Mouse (Mus musculus): ENCODE results near the gene Memo1. TPM values are rescaled to one million over a fixed set of nuclear protein-coding genes. Genes with fewer than 3 reads are reported as not detected.

Memo1 gene
- total RNA-seq, 1 experiment = 66.7 TPM

DNA sequence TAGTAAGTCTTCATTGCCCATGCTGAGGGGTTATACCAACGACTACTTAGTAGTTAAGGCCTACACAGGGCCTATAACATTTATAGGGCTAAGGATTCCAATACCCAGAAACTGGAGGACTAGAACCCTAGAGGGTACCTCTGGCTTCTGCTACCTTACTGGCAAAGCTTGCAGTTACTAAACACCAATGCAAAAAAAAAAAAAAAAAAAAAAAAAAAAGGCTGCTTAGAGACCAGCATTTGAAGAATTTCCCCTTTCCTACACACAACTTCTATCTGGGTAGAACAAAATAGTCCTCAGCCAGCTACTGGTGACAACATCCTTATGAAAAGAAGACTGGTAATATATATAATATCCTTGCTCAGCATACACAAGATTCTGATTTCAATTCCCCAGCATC lies 29.7 kb downstream of the Memo1 start:
- Histone ChIP-seq H3K27ac (ENCODE audit: insufficient read depth, low read depth, low read length, poor library complexity, severe bottlenecking) (no peak overlapping the region), H3K4me3 (ENCODE audit: insufficient read depth in 1 of 2, low read depth in 1 of 2, low read length in 2 of 2, poor library complexity in 1 of 2, severe bottlenecking in 1 of 2) (no peak overlapping the region), H3K4me1 (ENCODE audit: control insufficient read depth in 2 of 2, insufficient read depth in 2 of 2, low read length in 2 of 2, poor library complexity in 1 of 2) (peaks cover 3 to 11% of the 10 kb centered on the region in 2 experiments; a peak in 1 of 4 replicates), H3K9me3 (ENCODE audit: control insufficient read depth, insufficient read depth, low read depth, low read length) (no peaks in the 10 kb centered on the region), H3K9ac (ENCODE audit: insufficient read depth, low read depth, low read length, poor library complexity, severe bottlenecking) (no peak overlapping the region), H3K36me3 (ENCODE audit: control insufficient read depth, insufficient read depth, low read length, poor library complexity, severe bottlenecking) (no peaks in the 10 kb centered on the region)
- TF ChIP-seq CHD2 (IDR thresholded peaks at IDR 0.05; ENCODE audit: low read depth, low read length) = no peak
- TF ChIP-seq MAFK (IDR thresholded peaks at IDR 0.05; ENCODE audit: insufficient read depth, low read depth, low read length) = no peak
- TF ChIP-seq ZC3H11A (IDR thresholded peaks at IDR 0.05; ENCODE audit: borderline replicate concordance, low read depth, low read length) = no peak
- TF ChIP-seq ZNF384 (IDR thresholded peaks at IDR 0.05; ENCODE audit: low read depth, low read length) = no peak
- no peak for TF ChIP-seq HCFC1 (IDR thresholded peaks at IDR 0.05; ENCODE audit: borderline replicate concordance, insufficient read depth, low read length)
- in situ Hi-C loops (cut with MboI; ENCODE audit: low sequenced_read_pairs in 2 of 2, unreplicated experiment in 2 of 2) = no loop called here
- DNase-seq (ENCODE audit: low read depth, low spot score) = no peak

DNA sequence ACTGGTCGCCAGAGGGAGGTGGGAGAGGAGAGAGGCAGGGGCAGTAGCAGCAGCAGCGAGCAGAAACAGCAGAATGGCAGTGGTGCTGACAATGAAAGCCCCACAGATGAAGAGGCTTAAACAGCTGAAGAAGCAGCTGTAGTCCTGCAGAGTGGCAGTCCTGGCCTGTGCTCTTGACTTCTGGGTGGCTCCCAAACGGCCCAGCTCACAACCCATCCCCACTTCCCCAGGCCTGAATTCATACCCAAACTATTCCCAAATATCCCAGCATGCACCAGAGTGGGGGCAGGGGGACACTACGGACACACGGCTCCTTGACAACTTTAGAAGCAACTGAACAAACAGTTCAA lies 30.2 kb downstream of the Memo1 start:
- H3K4me1 ChIP-seq (ENCODE audit: control insufficient read depth in 2 of 2, insufficient read depth in 2 of 2, low read length in 2 of 2, poor library complexity in 1 of 2) = peaks cover 3 to 11% of the 10 kb centered on the region in 2 experiments; a peak in 1 of 4 replicates
- no peaks in the 10 kb centered on the region for H3K9me3 ChIP-seq (ENCODE audit: control insufficient read depth, insufficient read depth, low read depth, low read length)
- H3K9ac ChIP-seq (ENCODE audit: insufficient read depth, low read depth, low read length, poor library complexity, severe bottlenecking) = no peak overlapping the region
- TF ChIP-seq MAFK (IDR thresholded peaks at IDR 0.05; ENCODE audit: insufficient read depth, low read depth, low read length) = no peak
- TF ChIP-seq ZC3H11A (IDR thresholded peaks at IDR 0.05; ENCODE audit: borderline replicate concordance, low read depth, low read length) = no peak
- TF ChIP-seq HCFC1 (IDR thresholded peaks at IDR 0.05; ENCODE audit: borderline replicate concordance, insufficient read depth, low read length) = no peak
- no peak for TF ChIP-seq CHD2 (IDR thresholded peaks at IDR 0.05; ENCODE audit: low read depth, low read length)
- no peak for TF ChIP-seq ZNF384 (IDR thresholded peaks at IDR 0.05; ENCODE audit: low read depth, low read length)
- DNase-seq (ENCODE audit: low read depth, low spot score) = no peak
- no peak overlapping the region for H3K4me3 ChIP-seq (ENCODE audit: insufficient read depth in 1 of 2, low read depth in 1 of 2, low read length in 2 of 2, poor library complexity in 1 of 2, severe bottlenecking in 1 of 2)
- in situ Hi-C loops (cut with MboI; ENCODE audit: low sequenced_read_pairs in 2 of 2, unreplicated experiment in 2 of 2) = no loop called here
- H3K36me3 ChIP-seq (ENCODE audit: control insufficient read depth, insufficient read depth, low read length, poor library complexity, severe bottlenecking) = no peaks in the 10 kb centered on the region
- H3K27ac ChIP-seq (ENCODE audit: insufficient read depth, low read depth, low read length, poor library complexity, severe bottlenecking) = no peak overlapping the region

DNA sequence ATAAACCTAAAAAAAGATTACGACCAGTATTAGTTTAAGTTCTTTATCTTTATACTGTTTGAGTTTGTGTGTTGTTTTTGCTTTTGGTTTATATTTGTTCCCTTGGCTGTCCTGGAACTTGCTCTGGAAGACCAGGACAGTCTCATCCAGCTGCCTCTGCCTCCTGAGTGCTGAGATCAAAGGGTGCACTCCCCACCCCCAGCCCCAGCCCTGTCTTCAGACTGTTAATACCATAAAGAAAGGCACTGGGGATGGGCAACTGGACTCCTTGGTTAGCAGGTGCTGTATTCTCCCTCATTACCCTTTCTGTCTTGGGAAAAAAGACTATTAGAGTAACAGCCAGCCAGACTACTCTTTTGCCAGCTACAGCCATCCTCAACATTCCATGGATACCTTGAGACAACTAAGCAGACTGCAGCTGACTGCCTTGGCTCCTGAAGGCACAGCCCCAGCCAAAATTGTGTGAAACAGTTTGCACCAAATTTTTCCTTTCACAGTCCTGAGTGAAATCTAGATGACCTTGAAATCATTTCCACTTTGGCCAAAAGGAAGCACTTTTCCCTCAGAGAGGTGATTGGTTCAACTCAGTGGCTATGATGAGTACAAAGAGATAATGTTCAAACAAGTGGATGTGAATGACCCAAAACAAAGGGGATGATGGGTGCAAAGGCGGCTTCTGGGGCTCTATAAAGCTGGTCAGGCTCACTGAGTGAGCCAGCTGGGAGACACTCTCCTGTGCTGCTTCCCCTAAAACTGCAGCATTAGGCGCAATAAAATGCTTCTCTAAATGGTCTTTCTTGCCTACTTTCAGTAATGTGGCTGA lies 30.8 kb downstream of the Memo1 start:
- in situ Hi-C loops (cut with MboI; ENCODE audit: low sequenced_read_pairs in 2 of 2, unreplicated experiment in 2 of 2) = no loop called here

DNA sequence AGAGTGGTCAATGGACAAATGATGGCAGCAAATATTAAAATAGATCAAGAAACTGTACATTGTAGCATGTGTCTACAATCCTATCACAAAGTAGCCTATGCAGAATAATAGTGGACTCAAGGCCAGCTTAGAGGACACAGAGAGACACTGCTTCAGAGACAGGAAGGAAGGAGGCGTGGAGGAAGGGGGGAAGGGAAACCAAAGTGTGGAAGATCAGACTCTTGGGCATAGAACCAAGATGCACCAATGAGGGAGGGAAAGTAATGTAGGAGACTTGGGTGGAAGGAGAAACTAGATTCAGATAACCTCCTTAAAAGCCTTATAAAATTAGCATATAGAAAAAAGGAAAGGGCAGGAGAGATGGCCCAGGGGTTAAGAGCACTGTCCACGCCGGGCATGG lies 32.9 kb downstream of the Memo1 start:
- H3K4me1 ChIP-seq (ENCODE audit: control insufficient read depth in 2 of 2, insufficient read depth in 2 of 2, low read length in 2 of 2, poor library complexity in 1 of 2) = peaks cover 3 to 11% of the 10 kb centered on the region in 2 experiments; a peak in 1 of 4 replicates
- no peak for DNase-seq (ENCODE audit: low read depth, low spot score)
- no peak overlapping the region for H3K9ac ChIP-seq (ENCODE audit: insufficient read depth, low read depth, low read length, poor library complexity, severe bottlenecking)
- no peaks in the 10 kb centered on the region for H3K36me3 ChIP-seq (ENCODE audit: control insufficient read depth, insufficient read depth, low read length, poor library complexity, severe bottlenecking)
- in situ Hi-C loops (cut with MboI; ENCODE audit: low sequenced_read_pairs in 2 of 2, unreplicated experiment in 2 of 2) = no loop called here
- no peak overlapping the region for H3K4me3 ChIP-seq (ENCODE audit: insufficient read depth in 1 of 2, low read depth in 1 of 2, low read length in 2 of 2, poor library complexity in 1 of 2, severe bottlenecking in 1 of 2)
- TF ChIP-seq ZC3H11A (IDR thresholded peaks at IDR 0.05; ENCODE audit: borderline replicate concordance, low read depth, low read length) = no peak
- no peak for TF ChIP-seq CHD2 (IDR thresholded peaks at IDR 0.05; ENCODE audit: low read depth, low read length)
- TF ChIP-seq MAFK (IDR thresholded peaks at IDR 0.05; ENCODE audit: insufficient read depth, low read depth, low read length) = no peak
- no peak for TF ChIP-seq HCFC1 (IDR thresholded peaks at IDR 0.05; ENCODE audit: borderline replicate concordance, insufficient read depth, low read length)
- no peak for TF ChIP-seq ZNF384 (IDR thresholded peaks at IDR 0.05; ENCODE audit: low read depth, low read length)
- no peak overlapping the region for H3K27ac ChIP-seq (ENCODE audit: insufficient read depth, low read depth, low read length, poor library complexity, severe bottlenecking)
- no peaks in the 10 kb centered on the region for H3K9me3 ChIP-seq (ENCODE audit: control insufficient read depth, insufficient read depth, low read depth, low read length)

More for the DNA sequence above, 30.8 kb downstream of the Memo1 start:
- no peak for DNase-seq (ENCODE audit: low read depth, low spot score)
- Histone ChIP-seq H3K9ac (ENCODE audit: insufficient read depth, low read depth, low read length, poor library complexity, severe bottlenecking) (no peak overlapping the region), H3K9me3 (ENCODE audit: control insufficient read depth, insufficient read depth, low read depth, low read length) (no peaks in the 10 kb centered on the region), H3K4me3 (ENCODE audit: insufficient read depth in 1 of 2, low read depth in 1 of 2, low read length in 2 of 2, poor library complexity in 1 of 2, severe bottlenecking in 1 of 2) (no peak overlapping the region), H3K36me3 (ENCODE audit: control insufficient read depth, insufficient read depth, low read length, poor library complexity, severe bottlenecking) (no peaks in the 10 kb centered on the region), H3K4me1 (ENCODE audit: control insufficient read depth in 2 of 2, insufficient read depth in 2 of 2, low read length in 2 of 2, poor library complexity in 1 of 2) (peaks cover 3 to 11% of the 10 kb centered on the region in 2 experiments; a peak in 1 of 4 replicates), H3K27ac (ENCODE audit: insufficient read depth, low read depth, low read length, poor library complexity, severe bottlenecking) (no peak overlapping the region)
- TF ChIP-seq ZC3H11A (IDR thresholded peaks at IDR 0.05; ENCODE audit: borderline replicate concordance, low read depth, low read length) (no peak), MAFK (IDR thresholded peaks at IDR 0.05; ENCODE audit: insufficient read depth, low read depth, low read length) (no peak), CHD2 (IDR thresholded peaks at IDR 0.05; ENCODE audit: low read depth, low read length) (no peak), HCFC1 (IDR thresholded peaks at IDR 0.05; ENCODE audit: borderline replicate concordance, insufficient read depth, low read length) (no peak), ZNF384 (IDR thresholded peaks at IDR 0.05; ENCODE audit: low read depth, low read length) (no peak)

Measured in ES-E14 (cell line).